Mouse (Mus musculus): ENCODE results near the gene Rom1. TPM values are rescaled to one million over a fixed set of nuclear protein-coding genes. Genes with fewer than 3 reads are reported as not detected.

Rom1 gene
- polyA plus RNA-seq, 1 experiment from 2014 or later = 5.7 TPM

GRCm38 (mm10) chr19:8967373-8967743 is 38.2 kb upstream of the Rom1 start:
- H3K9me3 ChIP-seq (replicated peaks; ENCODE audit: low read length) = no peaks in the 10 kb centered on the region
- H3K4me2 ChIP-seq (ENCODE audit: low read length) = peak overlapping the region; percentile 81
- H3K9ac ChIP-seq (ENCODE audit: low read depth, low read length) = peak overlapping the region; percentile 94
- ATAC-seq (replicated peaks; ENCODE audit: low FRiP score, low read depth) (no peak), DNase-seq (ENCODE audit: low spot score) (no peak)
- H3K27me3 ChIP-seq (ENCODE audit: insufficient read depth, low read length) = no peaks in the 10 kb centered on the region
- H3K36me3 ChIP-seq (ENCODE audit: insufficient read depth, low read length) = peaks cover 64% of the 10 kb centered on the region
- no peak for TF ChIP-seq CTCF (IDR thresholded peaks at IDR 0.05; ENCODE audit: low read depth)
- under 1% methylated on average over 8 of the region's 8 CpGs for whole genome bisulfite sequencing
- H3K4me3 ChIP-seq (replicated peaks; ENCODE audit: low read depth, low read length) = peak overlapping the region; percentile 89
- H3K27ac ChIP-seq = peak overlapping the region; percentile 70
- H3K4me1 ChIP-seq (replicated peaks; ENCODE audit: insufficient read depth, low read length) = 0 out of 2 replicates have a peak, but pooled peaks cover 5% of the 10 kb centered on the region

- DNase-seq (ENCODE audit: low spot score) = peak; percentile 100
- 0 out of 2 replicates have a peak, but pooled peaks cover 5% of the 10 kb centered on the region for H3K4me1 ChIP-seq (replicated peaks; ENCODE audit: insufficient read depth, low read length)
- TF ChIP-seq CTCF (IDR thresholded peaks at IDR 0.05; ENCODE audit: low read depth) = no peak
- peak within 1 kb of the TSS; percentile 81 for H3K4me2 ChIP-seq (ENCODE audit: low read length)
- peak within 1 kb of the TSS; percentile 94 for H3K9ac ChIP-seq (ENCODE audit: low read depth, low read length)
- ATAC-seq (replicated peaks; ENCODE audit: low FRiP score, low read depth) = peak; percentile 99
- WGBS = under 1% methylated on average over 52 of the region's 52 CpGs
- peak within 1 kb of the TSS; percentile 94 for H3K27ac ChIP-seq
- peaks cover 64% of the 10 kb centered on the region for H3K36me3 ChIP-seq (ENCODE audit: insufficient read depth, low read length)
- no peaks in the 10 kb centered on the region for H3K9me3 ChIP-seq (replicated peaks; ENCODE audit: low read length)
- peak within 1 kb of the TSS; percentile 89 for H3K4me3 ChIP-seq (replicated peaks; ENCODE audit: low read depth, low read length)
- H3K27me3 ChIP-seq (ENCODE audit: insufficient read depth, low read length) = no peaks in the 10 kb centered on the region
Observed at GRCm38 (mm10) chr19:8966590-8967372, 37.6 kb upstream of the Rom1 start, which contains the start of gene Eef1g. Eef1g (plus strand) TSS chr19:8967041.

- Histone ChIP-seq H3K4me1 (replicated peaks; ENCODE audit: insufficient read depth, low read length) (0 out of 2 replicates have a peak, but pooled peaks cover 5% of the 10 kb centered on the region), H3K27me3 (ENCODE audit: insufficient read depth, low read length) (no peaks in the 10 kb centered on the region), H3K9ac (ENCODE audit: low read depth, low read length) (peak overlapping the region; percentile 61), H3K9me3 (replicated peaks; ENCODE audit: low read length) (no peaks in the 10 kb centered on the region), H3K4me3 (replicated peaks; ENCODE audit: low read depth, low read length) (peak overlapping the region; percentile 89), H3K27ac (peak overlapping the region; percentile 94), H3K36me3 (ENCODE audit: insufficient read depth, low read length) (peaks cover 64% of the 10 kb centered on the region), H3K4me2 (ENCODE audit: low read length) (peak overlapping the region; percentile 54)
- TF ChIP-seq CTCF (IDR thresholded peaks at IDR 0.05; ENCODE audit: low read depth) = no peak
- DNase-seq (ENCODE audit: low spot score) (peak; percentile 30), ATAC-seq (replicated peaks; ENCODE audit: low FRiP score, low read depth) (no peak)
- WGBS = 20% methylated on average over 5 of the region's 5 CpGs
Observed at GRCm38 (mm10) chr19:8966198-8966589, 37.0 kb upstream of the Rom1 start.

GRCm38 (mm10) chr19:8965771-8966170 is 36.6 kb upstream of the Rom1 start:
- 0 out of 2 replicates have a peak, but pooled peaks cover 5% of the 10 kb centered on the region for H3K4me1 ChIP-seq (replicated peaks; ENCODE audit: insufficient read depth, low read length)
- peak overlapping the region; percentile 94 for H3K27ac ChIP-seq
- DNase-seq (ENCODE audit: low spot score) (no peak), ATAC-seq (replicated peaks; ENCODE audit: low FRiP score, low read depth) (no peak)
- no peaks in the 10 kb centered on the region for H3K27me3 ChIP-seq (ENCODE audit: insufficient read depth, low read length)
- H3K4me3 ChIP-seq (replicated peaks; ENCODE audit: low read depth, low read length) = peak overlapping the region; percentile 89
- no peaks in the 10 kb centered on the region for H3K9me3 ChIP-seq (replicated peaks; ENCODE audit: low read length)
- H3K4me2 ChIP-seq (ENCODE audit: low read length) = peak overlapping the region; percentile 54
- TF ChIP-seq CTCF (IDR thresholded peaks at IDR 0.05; ENCODE audit: low read depth) = no peak
- peak overlapping the region; percentile 61 for H3K9ac ChIP-seq (ENCODE audit: low read depth, low read length)
- peaks cover 60% of the 10 kb centered on the region for H3K36me3 ChIP-seq (ENCODE audit: insufficient read depth, low read length)
- WGBS = 74% methylated on average over 8 of the region's 8 CpGs

- 81% methylated on average over 11 of the region's 11 CpGs for WGBS
- no peaks in the 10 kb centered on the region for H3K27me3 ChIP-seq (ENCODE audit: insufficient read depth, low read length)
- no peaks in the 10 kb centered on the region for H3K9me3 ChIP-seq (replicated peaks; ENCODE audit: low read length)
- H3K36me3 ChIP-seq (ENCODE audit: insufficient read depth, low read length) = peaks cover 60% of the 10 kb centered on the region
- no peak overlapping the region for H3K4me2 ChIP-seq (ENCODE audit: low read length)
- no peak for TF ChIP-seq CTCF (IDR thresholded peaks at IDR 0.05; ENCODE audit: low read depth)
- DNase-seq (ENCODE audit: low spot score) (no peak), ATAC-seq (replicated peaks; ENCODE audit: low FRiP score, low read depth) (no peak)
- 0 out of 2 replicates have a peak, but pooled peaks cover 5% of the 10 kb centered on the region for H3K4me1 ChIP-seq (replicated peaks; ENCODE audit: insufficient read depth, low read length)
- no peak overlapping the region for H3K4me3 ChIP-seq (replicated peaks; ENCODE audit: low read depth, low read length)
- peak overlapping the region; percentile 94; the same call in 1 of the 2 replicates for H3K27ac ChIP-seq
- peak overlapping the region; percentile 9; the same call in 1 of the 2 replicates for H3K9ac ChIP-seq (ENCODE audit: low read depth, low read length)
Observed at GRCm38 (mm10) chr19:8965075-8965474, 35.9 kb upstream of the Rom1 start.

GRCm38 (mm10) chr19:8962256-8962655 is 33.1 kb upstream of the Rom1 start:
- no peaks in the 10 kb centered on the region for H3K4me1 ChIP-seq (replicated peaks; ENCODE audit: insufficient read depth, low read length)
- H3K36me3 ChIP-seq (ENCODE audit: insufficient read depth, low read length) = peaks cover 62% of the 10 kb centered on the region
- no peak for DNase-seq (ENCODE audit: low spot score)
- 89% methylated on average over 2 of the region's 2 CpGs for WGBS
- TF ChIP-seq CTCF (IDR thresholded peaks at IDR 0.05; ENCODE audit: low read depth) = no peak
- no peaks in the 10 kb centered on the region for H3K9me3 ChIP-seq (replicated peaks; ENCODE audit: low read length)
- no peak overlapping the region for H3K4me2 ChIP-seq (ENCODE audit: low read length)
- no peak for ATAC-seq (replicated peaks; ENCODE audit: low FRiP score, low read depth)
- H3K4me3 ChIP-seq (replicated peaks; ENCODE audit: low read depth, low read length) = no peak overlapping the region
- H3K27me3 ChIP-seq (ENCODE audit: insufficient read depth, low read length) = no peaks in the 10 kb centered on the region
- H3K27ac ChIP-seq = no peak overlapping the region
- no peak overlapping the region for H3K9ac ChIP-seq (ENCODE audit: low read depth, low read length)
